Mouse (Mus musculus): Measurements from ENCODE around the gene Abce1.

- no peak for TF ChIP-seq POLR2A (IDR thresholded peaks at IDR 0.05; ENCODE audit: insufficient read depth, low read depth, low read length)
- TF ChIP-seq CTCF (IDR thresholded peaks at IDR 0.05): no peak
Observed at GRCm38 (mm10) chr8:79635491-79635890, 76.0 kb downstream of the Abce1 start.
